Mouse (Mus musculus): ENCODE measurements around the gene Vmn1r217. TPM values are rescaled to one million over a fixed set of nuclear protein-coding genes. Genes with fewer than 3 reads are reported as not detected.

Vmn1r217 gene
- polyA plus RNA-seq, 1 experiment, result not detected

DNA sequence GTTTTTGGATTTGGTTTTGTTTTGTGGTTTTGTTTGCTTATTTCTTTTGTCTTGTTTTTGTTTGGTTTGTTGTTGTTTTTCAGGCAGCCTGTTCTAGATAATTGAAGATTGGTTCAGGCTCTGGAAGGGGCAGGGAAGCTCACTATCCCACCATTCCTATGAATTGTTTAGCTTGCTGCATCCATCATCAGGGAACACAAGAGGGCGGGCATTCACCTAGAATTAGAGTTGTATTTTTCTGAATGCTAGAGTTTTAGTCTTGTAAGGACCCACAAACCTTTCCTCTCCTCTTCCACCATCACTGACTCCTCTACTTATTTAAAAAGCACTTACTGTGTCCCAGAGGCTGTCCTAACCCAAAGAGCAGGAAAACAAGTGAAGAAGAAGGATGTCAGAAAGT lies 60.2 kb downstream of the Vmn1r217 start:
- TF ChIP-seq CTCF (IDR thresholded peaks at IDR 0.05; ENCODE audit: extremely low read depth, insufficient read depth, low read length) (0 out of 2 replicates have a peak, but pooled peaks have one; percentile 1), POLR2A (IDR thresholded peaks at IDR 0.05; ENCODE audit: extremely low read depth, insufficient read depth, low read length) (no peak)
- Histone ChIP-seq H3K27ac (ENCODE audit: insufficient read depth, low read length) (no peak overlapping the region), H3K4me1 (ENCODE audit: control insufficient read depth, insufficient read depth, low read length) (no peaks in the 10 kb centered on the region), H3K4me3 (ENCODE audit: insufficient read depth, low read length) (no peak overlapping the region)

Other genes with a start within 250 kb of the Vmn1r217 start
- gene Vmn1r212, start 234.0 kb downstream of the Vmn1r217 start, polyA plus RNA-seq (2012; rRNA removed), result not detected in 2 replicates
- gene Vmn1r213, start 110.6 kb downstream of the Vmn1r217 start, polyA plus RNA-seq (2012; rRNA removed), result not detected in 2 replicates
- not detected in 2 replicates for gene Vmn1r214, start 87.8 kb downstream of the Vmn1r217 start, polyA plus RNA-seq (2012; rRNA removed)
- not detected in 2 replicates for gene Vmn1r215, start 50.2 kb downstream of the Vmn1r217 start, polyA plus RNA-seq (2012; rRNA removed)
- not detected in 2 replicates for gene Vmn1r218, start 14.9 kb upstream of the Vmn1r217 start, polyA plus RNA-seq (2012; rRNA removed)
- gene Vmn1r219, start 41.1 kb upstream of the Vmn1r217 start, polyA plus RNA-seq (2012; rRNA removed), result not detected in 2 replicates
- gene Vmn1r220, start 69.7 kb upstream of the Vmn1r217 start, polyA plus RNA-seq (2012; rRNA removed), result not detected in 2 replicates
- not detected in 2 replicates for gene Vmn1r221, start 95.9 kb upstream of the Vmn1r217 start, polyA plus RNA-seq (2012; rRNA removed)
- not detected in 2 replicates for gene Vmn1r222, start 117.7 kb upstream of the Vmn1r217 start, polyA plus RNA-seq (2012; rRNA removed)
- not detected in 2 replicates for gene Vmn1r223, start 128.9 kb upstream of the Vmn1r217 start, polyA plus RNA-seq (2012; rRNA removed)

Data from cortical plate, adult 2 months (tissue).